Mouse (Mus musculus): ENCODE results near the gene Ankdd1a.

The Ankdd1a gene

GRCm38 (mm10) chr9:65508449-65508848 is 11.5 kb downstream of the Ankdd1a start:
- no peak for DNase-seq (ENCODE audit: extremely low spot score, low read depth, low spot score)

DNA sequence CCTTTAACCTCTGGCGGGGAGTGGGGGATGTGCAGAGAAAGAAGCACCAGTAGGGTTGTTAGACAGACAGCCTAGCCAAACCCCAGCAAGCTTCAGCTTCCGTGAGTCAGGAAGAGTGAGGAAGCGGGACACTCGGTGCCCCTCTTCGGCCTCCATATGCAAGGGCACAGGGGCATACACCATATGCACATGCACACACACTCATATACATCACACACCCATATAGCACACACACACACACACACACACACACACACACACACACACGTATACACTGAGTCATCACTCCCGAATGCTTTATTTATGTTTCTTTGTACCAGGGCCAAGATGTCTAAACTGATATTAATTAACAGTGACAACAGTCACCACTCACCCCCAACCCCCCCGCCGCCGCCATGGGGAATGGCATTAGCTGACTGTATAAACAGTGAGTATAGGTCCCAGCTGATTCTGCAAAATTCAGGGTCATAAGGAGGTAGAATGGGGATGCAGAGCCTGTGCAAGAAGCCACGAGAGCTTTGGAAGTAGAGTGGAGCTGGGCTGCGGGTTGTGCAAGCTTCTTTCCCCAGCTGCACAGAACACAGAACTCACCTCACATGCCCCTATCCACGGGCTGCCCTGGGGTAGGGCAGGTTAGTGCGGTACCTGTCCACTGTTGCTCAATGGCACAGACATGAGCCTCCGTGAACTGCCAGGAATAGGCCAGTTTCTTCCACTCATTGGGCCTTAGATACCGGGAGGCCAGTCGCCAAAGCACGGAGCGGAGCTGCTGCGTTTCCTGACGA is 17.1 kb downstream of the Ankdd1a start:
- no peak for DNase-seq (ENCODE audit: extremely low spot score, low read depth, low spot score)

DNA sequence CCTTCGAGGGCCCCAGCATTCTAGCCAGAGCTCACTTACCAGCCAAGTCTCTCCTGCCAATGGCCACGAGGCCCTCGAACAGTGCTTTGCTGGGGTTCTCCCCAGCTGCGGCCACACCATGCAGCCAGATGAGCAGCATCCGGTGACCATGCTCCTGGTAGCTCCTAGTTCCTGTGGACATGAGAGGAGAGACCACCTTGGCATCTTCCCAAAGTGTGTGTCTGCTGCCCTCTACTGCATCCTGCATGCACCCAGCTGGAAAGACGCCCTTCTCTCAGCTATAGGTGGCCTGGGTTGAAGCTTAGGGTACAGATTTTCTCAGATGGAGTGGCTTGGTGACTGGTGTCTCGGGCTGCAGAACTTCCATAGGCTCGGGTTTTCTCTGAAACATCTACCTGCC is 17.8 kb downstream of the Ankdd1a start:
- no peak for DNase-seq (ENCODE audit: extremely low spot score, low read depth, low spot score)

DNA sequence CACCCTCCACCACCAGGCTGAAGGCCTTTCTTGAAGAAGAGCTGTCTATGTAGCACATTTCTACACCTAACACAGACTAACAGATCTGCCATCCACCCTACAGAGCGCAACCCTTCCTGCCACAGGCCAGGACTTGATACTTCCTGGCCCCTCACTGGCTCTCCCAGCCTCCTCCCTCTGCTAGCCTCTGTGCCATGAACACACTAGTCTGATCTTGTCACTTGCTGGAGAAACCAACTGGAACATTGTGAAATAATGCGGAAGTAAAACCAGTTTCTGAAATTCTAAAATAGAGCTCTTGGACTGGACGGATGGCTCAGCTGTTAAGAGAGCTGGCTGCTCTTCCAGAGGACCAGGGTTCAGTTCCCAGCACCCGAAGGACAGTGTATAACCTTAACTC is 27.1 kb downstream of the Ankdd1a start:
- DNase-seq (ENCODE audit: extremely low spot score, low read depth, low spot score), result no peak

DNA sequence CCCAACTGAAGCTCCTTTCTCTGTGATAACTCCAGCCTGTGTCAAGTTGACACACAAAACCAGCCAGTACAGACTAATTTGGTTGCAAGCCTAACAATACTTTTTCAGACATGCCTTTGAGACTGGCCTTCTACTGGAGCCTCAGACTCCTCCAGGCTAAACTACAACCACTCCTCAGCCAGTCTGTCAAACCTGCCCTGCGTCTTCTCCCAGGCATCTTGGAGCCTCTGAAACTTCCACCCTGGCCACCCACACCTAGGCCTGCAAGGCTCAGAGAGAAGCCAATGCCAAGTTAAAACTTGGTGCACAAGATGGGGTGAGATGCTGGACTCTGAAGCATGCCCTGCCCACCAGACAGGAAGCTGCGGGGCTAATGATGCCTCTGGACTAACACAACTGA is 27.6 kb downstream of the Ankdd1a start:
- no peak for DNase-seq (ENCODE audit: extremely low spot score, low read depth, low spot score)

GRCm38 (mm10) chr9:65491476-65491875 is 28.5 kb downstream of the Ankdd1a start:
- DNase-seq (ENCODE audit: extremely low spot score, low read depth, low spot score), result no peak

- no peak for DNase-seq (ENCODE audit: extremely low spot score, low read depth, low spot score)
These were observed 39.9 kb downstream of the Ankdd1a start for GRCm38 (mm10) chr9:65480071-65480470.

GRCm38 (mm10) chr9:65479158-65479557 is 40.8 kb downstream of the Ankdd1a start:
- DNase-seq (ENCODE audit: extremely low spot score, low read depth, low spot score), result no peak

- no peak for DNase-seq (ENCODE audit: extremely low spot score, low read depth, low spot score)
These were observed 47.2 kb downstream of the Ankdd1a start for GRCm38 (mm10) chr9:65472769-65473168.

DNA sequence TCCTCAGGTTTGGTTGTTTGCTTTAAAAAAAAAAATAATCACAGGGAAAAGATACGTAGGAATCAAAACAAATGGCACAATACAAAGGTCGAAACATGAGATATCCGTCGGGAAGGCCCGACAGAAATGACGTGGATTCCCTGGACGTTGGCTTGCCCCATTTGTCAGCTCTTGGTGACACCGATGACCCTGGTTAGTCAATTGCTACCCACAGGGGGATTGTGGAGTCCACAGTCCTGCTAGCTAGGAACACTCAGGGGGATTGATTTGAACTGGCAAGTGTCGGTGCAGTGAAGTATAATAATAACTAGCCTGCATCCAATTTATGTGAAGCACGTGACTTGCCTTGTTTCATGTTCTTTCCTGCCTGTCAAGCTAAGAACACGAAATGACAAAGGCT is 52.3 kb downstream of the Ankdd1a start:
- no peak for DNase-seq (ENCODE audit: extremely low spot score, low read depth, low spot score)

GRCm38 (mm10) chr9:65465241-65465640 is 54.8 kb downstream of the Ankdd1a start:
- DNase-seq (ENCODE audit: extremely low spot score, low read depth, low spot score), result no peak

DNA sequence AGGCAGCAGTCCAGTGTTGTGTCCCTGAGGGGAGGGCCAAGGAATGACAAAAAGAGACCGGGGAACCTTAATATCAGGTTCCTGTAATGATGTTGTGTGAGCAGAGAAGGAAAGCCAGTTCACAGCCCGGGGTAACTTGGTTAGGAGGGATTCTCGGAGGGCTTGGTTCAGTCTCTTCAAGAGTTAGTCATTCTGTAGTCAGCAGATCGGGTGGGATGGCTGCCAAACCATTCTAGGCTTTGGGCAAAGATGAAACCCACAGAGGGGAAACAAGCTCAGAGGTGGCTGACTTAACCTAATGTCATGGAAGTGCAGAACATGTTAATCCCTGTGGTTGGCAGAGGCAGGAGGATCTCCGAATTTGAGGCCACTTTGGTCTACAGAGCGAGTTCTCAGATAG is 55.8 kb downstream of the Ankdd1a start:
- no peak for DNase-seq (ENCODE audit: extremely low spot score, low read depth, low spot score)

GRCm38 (mm10) chr9:65462544-65462943 is 57.4 kb downstream of the Ankdd1a start:
- DNase-seq (ENCODE audit: extremely low spot score, low read depth, low spot score), result no peak

- peak; percentile 54 for DNase-seq (ENCODE audit: extremely low spot score, low read depth, low spot score)
These were observed 59.1 kb downstream of the Ankdd1a start, which contains the start of gene Spg21 for GRCm38 (mm10) chr9:65460732-65461442. TSS of gene Spg21 (plus strand) at chr9:65460947.

GRCm38 (mm10) chr9:65460198-65460597 is 59.8 kb downstream of the Ankdd1a start:
- no peak for DNase-seq (ENCODE audit: extremely low spot score, low read depth, low spot score)

DNA sequence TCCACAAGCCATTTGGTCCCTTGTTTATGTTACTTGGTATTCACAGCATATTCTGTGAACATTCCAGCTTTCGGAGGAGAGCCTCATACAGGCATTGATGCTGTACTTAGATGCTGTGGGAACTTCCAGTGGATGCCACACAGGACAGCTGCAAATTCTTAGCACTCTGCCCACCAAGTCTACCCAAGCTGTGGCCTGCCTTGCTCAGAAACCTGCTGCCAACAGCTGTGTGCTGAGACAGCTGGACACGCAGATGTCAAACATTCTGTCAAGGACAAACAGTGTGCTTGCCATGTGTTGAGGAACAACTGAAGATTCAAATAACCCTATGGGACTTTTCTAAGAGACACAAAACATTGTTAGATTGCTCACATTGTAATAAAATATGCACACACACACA is 61.0 kb downstream of the Ankdd1a start:
- no peak for DNase-seq (ENCODE audit: extremely low spot score, low read depth, low spot score)

DNA sequence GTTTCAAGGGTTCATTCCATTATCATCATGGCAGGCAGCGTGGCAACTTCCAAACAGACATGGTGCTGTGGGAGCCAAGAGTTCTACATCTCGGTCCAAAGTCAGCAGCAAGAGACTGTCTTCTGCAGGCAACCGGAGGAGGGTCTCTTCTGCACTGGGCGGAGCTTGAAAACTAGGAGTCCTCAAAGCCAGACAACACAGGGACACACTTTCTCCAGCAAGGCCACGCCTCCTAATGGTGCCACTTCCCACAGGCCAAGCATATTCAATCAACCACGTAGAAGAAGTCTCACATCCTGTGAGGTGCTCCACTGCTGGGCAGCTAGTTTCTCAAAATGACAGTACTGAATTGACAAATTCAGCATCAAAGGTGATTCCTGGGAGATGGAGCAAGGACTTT is 72.0 kb downstream of the Ankdd1a start:
- DNase-seq (ENCODE audit: extremely low spot score, low read depth, low spot score), result no peak

DNA sequence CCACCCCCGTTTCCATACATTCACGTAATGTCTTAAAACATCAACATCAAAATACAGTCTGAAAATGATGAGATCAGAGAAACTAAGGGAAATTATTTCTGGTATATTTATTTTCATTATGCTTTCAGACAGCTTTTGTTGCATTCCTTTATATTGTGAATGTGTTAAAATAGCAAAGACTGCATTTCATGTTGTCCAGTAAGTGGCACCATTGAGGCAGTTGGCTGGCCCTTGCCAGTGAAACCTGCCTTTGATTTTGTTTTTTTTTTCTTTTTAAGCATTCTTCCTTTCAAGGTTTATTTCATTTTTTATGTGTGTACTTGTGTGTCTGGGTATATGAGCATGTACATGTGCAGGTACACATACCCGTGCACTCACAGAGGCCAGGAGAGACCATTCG is 75.3 kb downstream of the Ankdd1a start:
- no peak for DNase-seq (ENCODE audit: extremely low spot score, low read depth, low spot score)

Data from hindlimb bud, embryonic 11.5 days (tissue).